Mouse (Mus musculus): ENCODE measurements around the gene Rtf1.
A peak's percentile ranks its signal among the peaks of the same experiment; 100 is the strongest.
"Not testable (repeated sequence)": the region's sequence is repeated elsewhere in the genome, so short reads cannot be mapped to it uniquely, and the experiment has no call there.

Rtf1 gene

DNA sequence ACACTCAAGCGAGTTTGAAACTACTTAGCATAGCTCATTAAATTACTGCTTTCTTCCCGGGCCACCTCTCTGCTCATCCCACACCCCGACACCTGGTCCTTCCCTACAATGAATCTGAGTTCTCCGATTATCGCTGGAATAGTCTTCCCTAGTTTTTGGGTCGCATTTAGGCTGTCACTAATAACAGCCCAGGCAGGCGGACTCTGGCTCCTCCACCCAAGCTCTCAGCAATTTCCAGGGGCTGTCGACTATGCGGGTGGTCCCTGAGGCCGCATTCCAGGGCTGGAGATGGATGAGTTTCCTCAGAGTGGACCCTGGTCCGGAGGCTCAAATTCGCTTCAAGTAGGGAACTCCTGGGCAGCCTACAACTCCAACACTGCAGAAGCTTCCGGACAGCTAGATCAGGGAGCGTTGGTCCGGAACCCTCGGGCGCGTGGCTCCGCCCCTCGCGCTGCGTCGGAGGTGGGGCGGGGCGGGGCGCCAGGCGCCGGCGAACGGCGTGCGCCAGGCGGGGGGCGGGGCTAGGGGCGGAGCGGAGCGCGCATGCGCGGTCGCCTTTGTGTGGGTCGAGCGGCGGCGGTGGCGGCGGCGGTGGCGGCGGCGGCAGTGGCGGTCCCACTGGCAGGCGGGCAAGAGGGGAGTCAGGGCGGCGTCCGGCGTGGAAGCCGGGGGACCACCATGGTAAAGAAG lies at the start of gene Rtf1:
Gene Rtf1 (plus strand): TSS at position 544 of the 690 bp plus-strand sequence.
- peak; percentile 99 for DNase-seq

DNA sequence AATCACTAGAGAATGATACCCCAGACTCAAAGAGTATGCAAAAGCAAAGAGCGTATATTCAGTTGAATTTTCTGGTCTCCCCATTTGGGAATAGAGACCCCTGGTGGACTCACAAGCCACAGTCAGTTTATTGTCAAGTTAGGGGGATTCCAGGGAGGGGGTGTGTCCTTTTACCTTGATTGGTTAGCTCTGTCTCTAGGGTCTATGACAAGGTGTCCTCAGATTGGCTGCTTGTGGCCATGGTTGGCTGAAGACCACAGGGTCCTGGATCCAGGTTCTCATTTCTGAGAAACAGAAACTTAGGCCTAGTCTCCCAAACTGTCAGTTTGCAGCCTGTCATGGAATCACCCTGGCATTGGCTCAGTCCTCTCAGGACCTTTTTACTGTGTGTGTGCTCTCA lies 38.1 kb upstream of the Rtf1 start:
- peak in 1 of 2 experiments; percentile 3 for DNase-seq

DNA sequence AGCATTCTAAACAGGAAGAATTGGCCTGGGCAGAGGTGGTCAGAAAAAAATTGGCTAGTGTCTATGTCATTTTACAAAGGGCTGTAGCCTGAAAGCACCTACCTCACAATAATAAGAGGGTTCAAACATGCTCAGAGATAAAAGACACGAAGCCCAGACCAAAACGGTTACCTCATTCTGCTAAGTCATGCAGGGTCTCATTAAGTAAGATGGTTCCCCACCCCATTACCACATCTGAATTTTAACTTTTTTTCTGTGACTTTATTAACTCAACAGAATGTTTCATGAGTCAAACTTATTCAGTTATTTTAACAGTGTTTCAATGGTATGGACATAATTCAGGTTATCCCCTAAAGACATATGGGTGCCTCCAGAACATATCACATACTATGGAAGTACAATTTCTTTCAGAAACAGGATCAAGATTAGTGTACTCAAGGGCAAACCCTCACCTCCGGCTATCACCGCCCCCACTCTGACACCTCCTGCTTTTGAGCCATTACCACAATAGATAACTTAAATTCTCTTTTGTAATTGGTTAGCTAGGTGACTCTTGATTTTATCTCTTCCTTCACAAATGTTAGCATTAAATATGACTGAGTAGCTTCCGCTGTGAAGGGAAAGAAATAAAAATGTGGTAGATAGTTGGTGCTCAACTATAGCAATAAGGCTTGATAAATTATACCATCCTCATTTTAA lies 33.5 kb upstream of the Rtf1 start:
- DNase-seq = no peak

DNA sequence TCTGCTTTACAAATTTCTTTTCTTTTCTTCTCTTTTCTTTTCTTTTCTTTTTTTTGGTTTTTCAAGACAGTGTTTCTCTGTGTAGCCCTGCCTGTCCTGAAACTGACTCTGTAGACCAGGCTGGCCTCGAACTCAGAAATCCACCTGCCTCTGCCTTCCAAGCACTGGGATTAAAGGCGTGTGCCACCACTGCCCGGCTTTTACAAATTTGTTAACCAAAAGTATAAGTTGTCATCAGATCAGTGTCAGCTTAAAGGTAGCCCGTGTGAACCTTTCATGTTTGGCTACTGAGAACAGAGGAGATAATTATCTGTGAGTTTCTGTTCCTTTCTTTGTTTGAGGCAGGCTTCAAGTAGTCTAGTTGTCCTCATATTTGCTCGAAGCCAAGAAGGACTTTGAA lies 30.6 kb upstream of the Rtf1 start:
- no peak for DNase-seq

DNA sequence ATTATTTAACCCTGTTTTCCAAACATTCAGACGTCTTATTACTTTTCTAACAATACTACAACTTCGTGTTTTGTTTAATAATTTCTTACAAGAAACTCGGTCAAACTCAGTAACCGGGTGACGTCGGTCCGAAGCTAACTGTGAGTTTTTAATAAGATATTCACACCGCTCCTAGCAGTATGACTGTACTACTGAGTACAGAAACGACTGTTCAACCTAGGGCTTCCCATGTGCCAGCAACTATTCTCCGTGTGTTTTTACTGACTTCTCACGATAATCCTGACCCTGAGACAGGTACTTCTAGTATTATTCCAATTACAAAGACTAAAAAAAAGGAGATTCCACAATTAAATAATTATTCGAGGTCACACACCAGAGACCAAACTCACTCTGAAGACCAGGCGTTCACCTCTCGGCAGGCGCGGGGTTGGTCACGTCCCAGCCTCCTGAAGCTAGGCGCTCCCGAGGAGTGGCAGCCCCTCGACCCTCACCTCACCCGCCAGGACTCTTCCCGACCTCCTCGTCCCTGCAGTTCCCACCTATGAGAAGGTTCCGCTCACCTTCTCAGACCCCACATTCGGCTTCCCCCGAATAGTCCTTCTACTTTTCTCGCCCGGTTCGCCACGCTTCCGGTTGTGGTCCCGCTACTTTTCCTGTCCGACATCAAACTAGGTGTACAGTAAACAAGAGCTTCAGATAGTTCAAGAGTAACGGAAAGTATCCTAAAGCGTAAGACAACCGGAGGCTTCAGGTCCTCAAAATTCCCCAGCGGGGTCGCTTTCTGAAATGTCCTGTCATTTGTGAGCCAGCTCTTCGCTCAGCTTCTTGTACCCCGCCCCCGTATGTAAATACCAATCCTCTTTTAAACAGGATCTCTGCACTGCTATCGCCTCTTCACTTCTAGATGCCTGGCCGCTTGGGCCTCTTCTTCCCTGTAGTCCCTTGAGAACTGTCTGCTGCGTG lies 12.4 kb upstream of the Rtf1 start, which contains the start of gene Ndufaf1:
Gene Ndufaf1 (minus strand): TSS at position 608 of the 963 bp plus-strand sequence.
- DNase-seq = peak; percentile 86 to 88

DNA sequence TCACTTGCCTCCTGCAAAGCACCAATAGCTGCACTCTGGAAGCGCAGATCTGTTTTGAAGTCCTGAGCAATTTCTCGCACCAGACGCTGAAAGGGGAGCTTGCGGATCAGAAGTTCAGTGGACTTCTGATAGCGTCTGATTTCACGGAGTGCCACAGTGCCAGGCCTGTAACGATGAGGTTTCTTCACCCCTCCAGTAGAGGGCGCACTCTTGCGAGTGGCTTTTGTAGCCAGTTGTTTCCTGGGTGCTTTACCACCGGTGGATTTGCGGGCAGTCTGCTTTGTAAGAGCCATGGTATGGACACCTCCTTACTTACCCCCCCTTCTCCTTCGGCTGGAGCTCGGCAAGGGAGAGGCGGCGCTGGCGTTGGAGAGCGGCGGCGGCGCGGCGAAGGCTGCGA lies 9.1 kb upstream of the Rtf1 start:
- DNase-seq = not testable (repeated sequence)

DNA sequence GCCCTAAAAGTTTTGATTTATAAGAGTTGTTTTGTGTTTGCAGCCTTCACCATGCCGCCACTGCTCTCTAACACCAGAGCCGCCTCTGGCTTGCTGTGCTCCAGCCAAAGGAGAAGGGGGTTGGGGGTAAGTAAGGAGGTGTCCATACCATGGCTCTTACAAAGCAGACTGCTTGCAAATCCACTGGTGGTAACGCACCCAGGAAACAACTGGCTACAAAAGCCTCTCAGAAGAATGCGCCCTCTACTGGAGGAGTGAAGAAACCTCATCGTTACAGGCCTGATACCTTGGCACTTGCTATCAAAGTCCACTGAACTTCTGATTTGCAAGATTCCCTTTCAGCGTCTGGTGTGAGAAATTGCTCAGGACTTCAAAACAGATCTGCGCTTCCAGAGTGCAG lies 5.9 kb upstream of the Rtf1 start:
- peak in 1 of 2 experiments; percentile 13 for DNase-seq

DNA sequence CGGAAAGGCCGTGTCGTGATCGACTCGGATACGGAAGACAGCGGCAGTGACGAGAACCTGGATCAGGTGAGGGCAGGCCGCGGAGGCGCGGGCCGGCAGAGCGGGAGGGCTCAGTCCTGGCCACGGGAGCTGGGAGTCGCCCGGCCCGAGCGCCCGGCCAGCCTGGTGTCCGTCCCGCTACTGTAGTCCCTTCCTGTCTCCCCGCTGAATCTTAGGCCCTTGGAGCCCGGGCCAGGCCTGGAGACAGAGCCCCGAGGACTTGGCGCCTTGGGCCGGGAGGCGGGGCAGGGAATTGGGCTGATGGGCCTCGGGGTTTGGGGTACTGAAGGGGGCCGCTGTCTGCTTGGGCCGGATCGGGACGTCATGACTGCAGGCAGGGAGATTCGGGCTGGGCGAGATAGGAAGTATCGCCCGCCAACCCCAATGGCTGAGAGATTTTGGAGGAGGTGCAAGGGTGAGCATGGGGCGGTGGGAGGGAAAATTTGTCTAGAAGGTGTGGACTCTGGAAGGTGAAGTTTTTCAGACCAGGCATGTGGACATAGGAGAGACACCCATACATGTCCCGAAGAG lies 432 bp downstream of the Rtf1 start:
- no peak for DNase-seq

DNA sequence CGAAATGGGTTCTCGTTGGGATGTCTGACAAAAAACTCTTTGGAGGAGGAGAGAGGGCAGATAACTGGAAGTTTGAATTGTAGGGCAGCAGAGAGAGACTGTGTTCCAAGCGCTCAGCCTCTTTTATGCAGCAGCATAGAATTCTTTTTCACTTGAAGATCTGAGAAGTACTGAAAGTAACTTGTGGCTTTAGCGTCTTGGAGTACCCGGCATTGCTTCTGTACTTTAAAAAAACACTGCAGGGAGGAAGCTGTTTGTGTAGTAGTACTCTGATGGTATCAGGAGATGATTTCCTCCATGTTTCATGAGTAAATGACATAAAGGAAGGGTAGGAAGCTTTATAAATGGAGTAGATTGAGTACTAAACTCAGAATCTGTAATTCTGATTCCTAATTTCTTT lies 963 bp downstream of the Rtf1 start:
- no peak for DNase-seq

DNA sequence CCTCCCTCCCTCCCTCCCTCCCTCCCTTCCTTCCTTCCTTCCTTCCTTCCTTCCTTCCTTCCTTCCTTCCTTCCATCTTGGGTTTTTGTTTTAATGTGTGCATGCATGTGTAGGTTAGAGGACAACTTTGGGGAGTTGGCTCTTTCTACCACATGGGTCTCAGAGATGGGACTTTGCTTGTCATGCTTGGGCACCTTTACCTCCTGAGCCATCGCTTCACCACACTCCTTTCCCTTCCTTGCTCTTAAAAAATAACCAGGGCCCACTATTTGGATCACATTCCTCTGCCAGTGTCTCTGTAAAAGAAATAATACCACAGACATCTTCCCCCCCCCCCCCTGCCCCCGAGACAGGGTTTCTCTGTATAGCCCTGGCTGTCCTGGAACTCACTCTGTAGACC lies 8.8 kb downstream of the Rtf1 start:
- DNase-seq = peak in 1 of 2 experiments; percentile 4

DNA sequence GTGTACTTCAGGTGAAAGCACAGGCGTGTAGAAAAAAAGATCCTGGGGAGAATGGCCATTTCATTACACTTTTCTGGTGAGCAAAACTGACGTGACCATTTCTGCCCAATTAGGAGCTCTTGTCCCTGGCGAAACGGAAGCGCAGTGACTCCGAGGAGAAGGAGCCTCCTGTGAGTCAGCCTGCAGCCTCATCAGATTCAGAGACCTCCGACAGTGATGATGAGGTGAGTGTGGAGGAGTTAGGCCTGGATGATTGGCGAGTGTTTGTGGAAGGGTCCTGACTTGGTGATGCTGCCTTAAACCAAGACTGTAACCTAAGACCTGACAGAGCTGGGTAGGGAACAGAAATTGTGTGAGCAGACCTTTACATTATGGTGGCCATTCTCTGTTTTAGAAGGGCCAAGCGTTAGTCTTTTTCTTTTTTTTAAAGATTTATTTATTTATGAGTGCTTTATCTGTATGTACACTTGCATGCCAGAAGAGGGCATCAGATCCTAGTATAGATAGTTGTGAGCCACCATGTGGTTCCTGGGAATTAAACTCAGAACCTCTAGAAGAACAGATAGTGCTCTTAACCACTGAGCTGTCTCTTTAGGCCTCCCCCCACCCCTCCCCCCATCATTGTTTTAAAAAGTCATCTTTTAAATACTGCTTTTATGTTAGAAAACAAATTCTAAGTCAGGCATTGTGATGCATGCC lies 17.3 kb downstream of the Rtf1 start:
- no peak for DNase-seq

DNA sequence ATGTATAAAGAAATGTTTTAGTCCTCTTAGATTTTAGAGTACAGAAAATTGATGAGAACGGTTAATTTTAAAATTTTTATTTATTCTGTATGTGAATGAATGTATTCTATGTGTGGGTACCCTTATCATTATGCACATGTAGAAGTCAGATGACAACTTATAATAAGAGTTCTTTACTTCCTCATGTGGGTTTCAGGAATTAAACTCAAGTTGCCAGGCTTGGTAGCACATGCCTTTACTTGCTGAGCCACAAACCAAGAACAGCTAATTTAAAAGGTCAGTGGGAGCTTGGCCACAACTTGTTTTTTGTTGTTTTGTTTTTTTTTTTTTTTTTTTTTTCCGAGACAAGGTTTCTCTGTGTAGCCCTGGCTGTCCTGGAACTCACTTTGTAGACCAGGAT lies 20.0 kb downstream of the Rtf1 start:
- no peak for DNase-seq

DNA sequence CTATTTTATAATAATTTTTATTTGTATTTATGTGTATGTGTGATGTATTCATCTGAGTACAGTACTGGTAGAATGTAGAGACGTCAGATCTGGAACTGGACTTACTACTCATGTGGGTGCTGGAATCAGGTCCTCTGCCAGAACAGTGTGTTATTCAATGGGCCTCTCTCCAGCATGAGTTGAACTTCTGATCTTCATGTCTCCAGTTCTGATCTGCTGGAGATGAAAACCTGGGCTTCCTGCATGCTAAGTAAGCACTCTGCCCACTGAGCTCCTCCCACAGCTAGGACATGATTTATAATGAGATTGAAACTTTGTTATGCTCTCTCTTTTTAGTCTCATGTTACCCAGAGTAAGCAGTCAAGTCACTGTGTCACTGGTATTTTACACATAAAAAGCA lies 21.2 kb downstream of the Rtf1 start:
- no peak for DNase-seq

DNA sequence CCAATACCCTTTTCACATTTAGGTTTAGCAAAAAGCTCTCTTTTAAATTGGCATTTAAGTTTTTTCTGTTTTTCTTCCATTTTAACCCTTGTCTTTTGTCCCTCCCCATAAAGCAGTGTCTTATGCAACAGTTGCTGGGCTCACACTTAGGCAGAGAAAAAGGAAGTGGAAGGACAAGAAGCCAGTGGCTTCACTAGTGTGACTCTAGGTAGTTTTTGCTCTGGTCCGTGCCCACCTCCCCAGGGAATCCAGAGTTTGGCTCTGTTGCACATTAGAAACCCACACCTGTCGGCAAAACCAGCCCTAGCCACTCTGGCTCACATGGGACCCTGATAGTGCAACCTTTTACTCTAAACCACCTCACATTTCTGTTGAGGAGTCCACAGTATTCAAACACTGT lies 23.6 kb downstream of the Rtf1 start:
- DNase-seq = no peak

DNA sequence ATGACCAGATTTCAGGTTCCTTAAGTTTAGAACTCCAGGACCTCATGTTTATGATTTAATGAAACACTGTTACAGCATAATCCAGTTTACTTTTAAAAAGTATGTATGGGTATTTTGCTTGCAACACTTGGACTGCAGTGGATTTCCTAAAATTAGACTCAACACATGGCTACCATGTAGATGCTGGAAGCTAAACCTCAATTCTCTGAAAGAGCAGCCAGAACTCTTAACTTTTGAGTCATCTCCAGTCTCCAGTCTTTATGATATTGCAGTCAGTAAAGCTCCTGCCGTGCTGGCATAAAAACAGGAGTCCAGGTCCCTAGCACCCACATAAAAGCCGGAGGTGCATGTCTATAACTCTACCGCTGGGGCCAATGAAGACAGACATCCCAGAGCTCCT lies 25.1 kb downstream of the Rtf1 start:
- DNase-seq = no peak

DNA sequence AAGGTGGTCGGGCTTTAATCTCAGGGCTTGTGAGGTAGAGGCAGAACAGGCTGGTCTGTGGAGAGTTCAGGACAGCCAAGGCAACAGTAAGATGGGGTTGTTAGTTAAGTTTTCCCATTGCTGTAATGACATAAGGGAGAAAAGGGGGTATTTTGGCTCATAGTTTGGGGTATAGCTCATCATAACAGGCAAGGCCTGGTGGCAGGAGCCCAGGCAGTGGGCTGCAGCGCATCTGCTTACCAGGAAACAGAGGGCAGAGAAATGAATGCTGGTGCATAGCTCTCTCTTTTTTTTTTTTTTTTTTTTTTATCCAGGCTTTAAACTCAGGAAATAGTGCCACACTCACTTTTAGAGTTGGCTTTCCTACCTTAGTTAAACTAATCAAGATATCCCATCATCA lies 28.3 kb downstream of the Rtf1 start:
- DNase-seq = no peak

DNA sequence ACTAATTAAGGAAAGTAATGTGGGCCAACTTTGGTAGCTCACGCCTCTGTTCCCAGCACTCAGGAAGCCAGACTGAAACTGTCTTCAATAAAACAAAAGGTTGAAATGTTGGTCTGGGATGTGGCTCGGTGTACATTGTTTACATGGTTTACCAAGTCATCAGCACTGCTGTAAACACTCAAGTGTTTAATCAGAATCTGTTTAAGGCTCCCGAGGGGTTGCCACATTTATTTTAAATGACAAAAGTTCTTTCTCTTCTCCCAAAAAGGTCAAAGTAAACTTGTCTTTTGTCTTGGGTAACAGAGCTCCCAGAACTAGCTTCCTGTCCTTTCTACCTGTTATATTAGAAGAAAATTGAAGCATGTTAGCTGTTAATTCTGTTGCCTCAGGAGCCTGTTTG lies 32.8 kb downstream of the Rtf1 start:
- DNase-seq = no peak

DNA sequence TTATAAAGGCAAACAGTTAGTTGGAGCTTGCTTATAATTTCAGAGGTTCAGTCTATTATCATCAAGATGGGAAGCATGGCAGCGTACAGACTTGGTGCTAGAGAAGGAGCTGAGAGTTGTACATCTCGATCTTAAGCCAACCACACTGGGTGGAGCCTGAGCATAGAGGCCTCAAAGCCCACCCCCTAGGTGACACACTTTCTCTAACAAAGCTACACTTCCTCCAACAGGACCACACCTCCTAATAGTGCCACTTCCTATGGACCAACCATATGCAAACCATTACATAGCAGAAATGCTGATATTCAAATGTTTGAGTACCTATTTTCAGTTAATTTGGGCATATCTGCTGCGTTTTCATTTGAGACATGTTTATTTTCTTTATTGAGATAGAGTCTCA lies 35.1 kb downstream of the Rtf1 start:
- DNase-seq = no peak

DNA sequence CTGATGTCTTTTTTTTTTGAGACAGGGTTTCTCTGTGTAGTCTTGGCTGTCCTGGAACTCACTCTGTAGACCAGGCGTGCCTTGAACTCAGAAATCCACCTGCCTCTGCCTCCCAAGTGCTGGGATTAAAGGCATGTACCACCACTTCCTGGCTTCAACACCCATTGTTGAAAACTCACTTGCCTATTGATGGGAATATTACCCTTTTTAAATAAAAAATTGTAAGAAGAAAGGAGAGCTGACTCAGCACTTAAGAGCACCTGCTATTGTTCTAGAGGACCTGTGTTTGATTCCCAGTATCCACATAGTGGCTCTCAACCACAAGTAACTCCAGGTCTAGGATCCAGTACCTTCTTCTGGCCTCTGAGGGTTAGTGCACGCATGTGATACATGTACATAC lies 41.0 kb downstream of the Rtf1 start:
- DNase-seq = not testable (repeated sequence)

DNA sequence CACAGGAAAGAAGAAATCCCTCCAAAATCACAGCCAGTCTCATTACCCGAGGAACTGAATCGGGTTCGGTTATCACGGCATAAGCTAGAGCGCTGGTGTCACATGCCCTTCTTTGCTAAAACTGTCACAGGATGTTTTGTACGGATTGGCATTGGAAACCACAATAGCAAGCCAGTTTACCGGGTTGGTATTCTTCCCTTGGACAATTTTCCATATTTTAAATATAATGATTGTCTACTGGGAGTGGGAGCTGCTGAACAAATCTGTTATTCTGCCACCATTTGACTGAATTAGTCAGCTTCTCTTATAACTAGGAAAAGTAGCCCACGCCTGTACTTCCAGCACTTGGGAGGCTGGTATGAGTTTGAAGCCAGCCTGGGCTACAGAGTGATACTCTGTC lies 46.2 kb downstream of the Rtf1 start:
- DNase-seq = no peak

DNA sequence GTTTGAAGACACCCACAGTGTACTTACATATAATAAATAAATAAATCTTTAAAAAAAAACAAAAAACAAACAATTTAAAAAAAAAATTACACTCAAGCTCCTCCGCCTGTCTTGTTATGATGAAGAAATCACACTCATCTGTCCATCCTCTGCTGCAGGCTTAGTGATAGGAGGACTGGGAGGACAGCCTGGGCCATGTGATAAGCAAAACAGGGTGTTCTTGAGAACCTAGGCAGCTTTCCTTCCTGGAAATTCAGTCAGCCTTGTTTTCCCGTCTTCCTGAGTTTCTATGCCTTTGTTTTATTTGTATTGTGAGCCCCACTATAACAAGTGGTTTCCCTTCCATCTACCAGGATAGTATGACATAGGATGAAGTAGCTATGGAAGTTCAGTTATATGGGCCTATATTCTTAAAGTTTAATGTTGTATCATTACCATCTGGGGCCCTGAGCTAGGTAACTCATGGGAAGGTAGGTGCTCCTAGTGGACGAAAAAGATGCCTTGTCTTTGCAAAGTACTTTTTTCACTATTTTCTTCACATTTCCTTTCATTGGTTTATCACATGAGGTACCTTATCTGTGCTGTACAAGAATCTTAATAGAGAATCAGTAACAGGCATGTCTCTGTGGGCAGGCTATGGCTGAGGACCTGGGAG lies 53.0 kb downstream of the Rtf1 start:
- DNase-seq = no peak

DNA sequence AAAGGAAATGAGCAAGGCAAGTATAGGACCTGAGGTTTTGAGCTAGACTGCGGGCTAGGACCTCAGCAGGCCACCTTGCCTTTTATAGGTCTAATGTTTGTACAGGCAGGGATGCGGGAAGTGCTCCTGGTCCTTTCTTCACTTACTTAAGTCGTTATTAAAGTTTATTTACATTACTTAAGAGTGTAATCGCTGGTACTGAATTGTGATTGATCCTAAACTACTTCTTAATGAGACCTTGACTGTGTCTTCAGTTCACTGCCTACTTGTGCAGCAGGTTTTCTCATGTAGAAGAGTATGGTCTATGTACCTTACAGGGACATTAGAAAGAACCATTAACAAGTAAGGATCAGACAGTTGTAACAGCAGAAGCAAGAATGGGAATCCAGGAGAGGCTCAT lies 55.9 kb downstream of the Rtf1 start:
- no peak for DNase-seq
